Mouse (Mus musculus) layer of hippocampus, adult 2 months (tissue): ENCODE results near the gene Eddm3b. TPM values are rescaled to one million over a fixed set of nuclear protein-coding genes. Genes with fewer than 3 reads are reported as not detected.
A peak's percentile ranks its signal among the peaks of the same experiment; 100 is the strongest.

Source experiments
- DNase-seq, 2 experiments: peaks; one replicate each; pipeline ENCODE4 v3.0.0; 2022; ENCODE audit warnings: low spot score in 2 of 2
- H3K27ac ChIP-seq: fragments of 200-600 bp; 2 replicates; pipeline ENCODE4 v1.8.1; 2022
- H3K4me3 ChIP-seq: fragments of 200-600 bp; 2 replicates; pipeline ENCODE4 v1.8.1; 2022; ENCODE audit warnings: mild to moderate bottlenecking
- CTCF ChIP-seq: fragments of 200-600 bp; conservative IDR thresholded peaks from 2 replicates; pipeline ENCODE4 v1.8.1; 2022; ENCODE audit warnings: antibody characterized with exemption, mild to moderate bottlenecking, moderate library complexity
- total RNA-seq, 2 experiments: library from RNA; stranded (reverse); gene quantifications; 2 replicates each; pipeline ENCODE4 v1.2.3; 2021

Gene Eddm3b
- total RNA-seq, 2 experiments from 2014 or later: not detected

DNA sequence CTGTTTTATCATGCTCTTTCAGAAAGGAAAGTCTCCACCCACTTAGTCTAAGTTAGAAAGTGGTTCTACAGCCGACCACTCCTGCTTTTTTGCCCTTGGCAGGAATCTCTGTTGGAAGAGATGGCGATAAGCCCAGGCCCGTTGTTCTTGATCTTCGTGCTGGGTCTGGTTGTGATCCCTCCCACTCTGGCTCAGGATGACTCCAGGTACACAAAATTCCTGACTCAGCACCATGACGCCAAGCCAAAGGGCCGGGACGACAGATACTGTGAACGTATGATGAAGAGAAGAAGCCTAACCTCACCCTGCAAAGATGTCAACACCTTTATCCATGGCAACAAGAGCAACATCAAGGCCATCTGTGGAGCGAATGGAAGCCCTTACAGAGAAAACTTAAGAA is 12.9 kb upstream of the Eddm3b start:
- Histone ChIP-seq H3K27ac (no peak overlapping the region), H3K4me3 (no peak overlapping the region)
- TF ChIP-seq CTCF: no peak
- no peak for DNase-seq

DNA sequence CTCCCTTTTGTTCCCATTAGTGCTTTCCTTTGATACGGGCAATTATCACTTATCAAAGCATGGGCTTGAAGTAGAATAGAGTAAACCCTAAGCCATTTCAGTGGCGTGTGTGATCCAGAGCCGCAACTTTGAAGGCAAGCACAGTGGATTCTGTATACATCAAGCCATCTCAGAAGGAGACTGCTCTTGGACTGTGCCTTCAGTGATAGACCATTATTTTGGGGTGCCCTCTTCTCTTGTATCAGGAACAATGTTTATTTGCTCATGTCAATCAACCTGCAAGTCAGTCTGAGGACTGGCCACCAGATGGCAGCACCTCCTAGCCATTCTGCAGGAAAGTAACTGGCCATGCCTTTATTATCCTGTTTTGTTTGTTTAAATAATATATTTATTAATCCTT is 11.0 kb upstream of the Eddm3b start:
- Histone ChIP-seq H3K4me3 (no peak overlapping the region), H3K27ac (no peak overlapping the region)
- TF ChIP-seq CTCF: peak; percentile 98
- DNase-seq: peak; percentile 70 to 84

DNA sequence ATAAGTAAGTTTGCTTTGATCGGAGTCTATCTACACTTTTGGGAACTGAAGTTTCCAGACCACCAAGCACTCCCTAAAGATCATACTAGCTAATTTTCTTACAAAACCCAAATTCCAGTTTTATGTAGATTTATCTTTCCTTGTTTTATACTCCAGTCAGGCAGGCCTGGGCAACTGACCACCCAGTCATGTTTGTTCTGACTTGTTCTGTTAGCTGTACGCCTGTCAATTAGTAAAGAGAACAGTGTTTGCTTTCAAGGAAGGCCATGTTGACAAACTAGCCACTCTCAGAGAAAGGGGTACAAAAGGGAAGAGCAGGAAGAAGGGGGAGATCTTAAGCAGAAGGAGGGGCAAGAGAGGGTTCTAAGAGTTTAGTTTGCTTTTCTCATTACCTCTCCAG is 9.9 kb upstream of the Eddm3b start:
- DNase-seq: no peak
- H3K27ac ChIP-seq: no peak overlapping the region
- H3K4me3 ChIP-seq: no peak overlapping the region
- TF ChIP-seq CTCF: no peak

DNA sequence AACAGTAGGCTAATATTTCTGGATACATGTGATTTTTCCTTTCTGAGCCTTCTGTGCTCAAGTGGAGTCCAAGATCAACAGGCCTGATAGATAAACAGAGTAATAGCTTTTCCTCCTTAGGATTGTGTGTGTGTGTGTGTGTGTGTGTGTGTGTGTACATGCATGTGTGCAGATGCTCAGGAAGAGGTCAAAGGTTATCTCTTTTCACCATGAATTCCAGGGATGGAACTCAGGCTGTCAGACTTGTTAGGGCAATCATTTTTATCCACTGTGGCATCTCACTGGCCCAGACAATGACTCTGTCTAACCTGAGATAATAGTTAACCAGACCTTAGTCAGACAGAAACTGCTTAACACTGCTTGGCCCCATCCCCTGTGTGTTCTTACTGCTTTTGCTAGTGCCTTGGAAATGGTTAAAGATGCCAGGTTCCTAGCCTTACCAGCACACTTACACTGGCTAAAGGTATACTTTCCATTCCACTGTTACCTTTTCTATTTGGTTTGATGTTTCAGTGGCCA is 7.7 kb upstream of the Eddm3b start:
- Histone ChIP-seq H3K4me3 (no peak overlapping the region), H3K27ac (no peak overlapping the region)
- DNase-seq: no peak
- no peak for TF ChIP-seq CTCF

DNA sequence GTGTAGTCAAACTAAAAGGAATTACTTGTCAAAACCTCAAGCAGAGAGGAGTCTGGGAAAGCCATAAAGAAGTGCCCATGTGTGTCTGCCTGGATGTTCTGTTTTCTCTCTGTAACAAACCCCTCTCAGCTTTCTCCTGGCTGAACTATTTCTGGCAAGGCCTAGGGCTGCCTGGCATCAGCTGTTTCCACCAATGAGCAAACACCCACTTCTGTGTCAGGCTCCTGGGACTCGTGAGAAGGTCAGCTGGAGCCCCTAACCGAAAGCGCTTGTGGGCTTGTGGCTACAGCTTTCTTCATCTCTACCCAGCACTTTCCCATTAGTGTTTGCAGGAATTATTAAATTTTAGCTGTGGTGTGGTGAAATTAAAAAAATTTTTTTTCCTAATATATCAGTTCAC is 2.3 kb upstream of the Eddm3b start:
- no peak for TF ChIP-seq CTCF
- no peak overlapping the region for H3K4me3 ChIP-seq
- DNase-seq: no peak
- H3K27ac ChIP-seq: no peak overlapping the region

DNA sequence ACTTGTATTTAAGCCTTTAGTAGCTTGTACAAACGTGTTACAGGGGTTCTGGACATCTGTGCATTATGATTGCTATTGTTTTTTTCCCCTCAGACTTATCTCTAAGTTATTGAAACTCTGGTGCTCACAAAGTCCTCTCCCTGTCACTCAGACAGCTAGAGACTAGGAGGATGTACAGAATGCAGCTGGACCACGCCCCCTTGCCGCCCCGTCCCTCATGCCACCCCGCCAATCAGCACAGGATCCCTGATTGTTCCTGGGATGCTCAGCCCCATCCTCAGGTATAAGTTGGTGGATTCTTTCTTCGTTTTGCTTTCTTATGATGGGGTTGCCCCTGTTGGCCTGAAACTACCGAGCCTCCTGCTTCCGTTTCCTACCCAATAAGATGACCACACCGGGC is 750 bp upstream of the Eddm3b start:
- no peak overlapping the region for H3K27ac ChIP-seq
- TF ChIP-seq CTCF: no peak

DNA sequence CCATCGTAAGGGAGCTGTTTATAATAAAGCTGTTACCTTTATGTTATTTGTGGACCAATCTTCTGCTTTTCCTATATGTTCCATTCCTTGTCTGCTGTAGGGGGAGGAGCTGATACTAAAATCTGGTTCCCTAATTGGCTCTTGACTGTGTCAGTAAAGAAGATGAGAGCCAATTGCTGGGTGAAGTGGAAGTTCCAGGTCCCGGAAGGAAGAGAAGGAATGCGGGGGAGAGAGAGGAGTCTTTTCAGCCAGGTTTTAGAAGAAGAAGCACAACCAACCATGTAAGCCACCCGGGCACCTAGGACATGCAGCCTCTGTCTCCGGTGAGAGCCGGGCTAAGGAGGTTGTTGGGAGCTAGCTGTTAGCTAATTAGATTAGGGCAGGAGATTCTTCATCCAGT is 11.5 kb downstream of the Eddm3b start:
- Histone ChIP-seq H3K4me3 (no peak overlapping the region), H3K27ac (no peak overlapping the region)
- DNase-seq: no peak
- TF ChIP-seq CTCF: no peak

More for the DNA sequence above, 750 bp upstream of the Eddm3b start:
- no peak for DNase-seq
- H3K4me3 ChIP-seq: no peak overlapping the region

DNA sequence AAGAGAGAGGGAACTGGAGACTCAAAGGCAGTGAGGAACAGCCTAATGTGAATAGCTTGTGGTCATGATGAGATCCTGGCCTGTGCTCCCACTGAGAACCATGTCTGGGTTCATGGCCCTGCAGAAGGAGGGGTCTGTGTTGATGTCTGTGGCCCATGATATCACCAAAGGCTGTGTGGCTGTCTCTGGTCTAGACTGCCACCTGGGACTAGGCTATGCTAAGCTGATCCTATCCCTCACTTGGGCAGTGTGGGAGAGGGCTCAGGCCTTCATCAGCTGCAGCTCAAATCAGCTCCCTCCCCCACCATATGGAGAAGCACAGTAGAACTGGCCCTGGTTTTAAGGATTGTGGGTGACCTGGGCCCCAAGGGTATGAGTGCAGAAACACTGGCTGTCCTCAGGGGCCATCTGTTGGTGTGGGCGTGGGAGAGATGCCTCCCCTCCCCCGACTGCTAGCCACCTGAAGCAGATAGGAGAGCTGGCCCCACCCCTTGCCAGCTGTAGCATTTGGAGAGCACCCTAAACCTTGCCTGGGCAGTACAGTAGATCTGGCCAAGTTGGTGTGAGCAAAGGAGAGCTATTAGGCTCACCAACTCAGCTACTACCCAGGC is 13.5 kb downstream of the Eddm3b start:
- Histone ChIP-seq H3K27ac (no peak overlapping the region), H3K4me3 (no peak overlapping the region)
- no peak for TF ChIP-seq CTCF
- DNase-seq: no peak

DNA sequence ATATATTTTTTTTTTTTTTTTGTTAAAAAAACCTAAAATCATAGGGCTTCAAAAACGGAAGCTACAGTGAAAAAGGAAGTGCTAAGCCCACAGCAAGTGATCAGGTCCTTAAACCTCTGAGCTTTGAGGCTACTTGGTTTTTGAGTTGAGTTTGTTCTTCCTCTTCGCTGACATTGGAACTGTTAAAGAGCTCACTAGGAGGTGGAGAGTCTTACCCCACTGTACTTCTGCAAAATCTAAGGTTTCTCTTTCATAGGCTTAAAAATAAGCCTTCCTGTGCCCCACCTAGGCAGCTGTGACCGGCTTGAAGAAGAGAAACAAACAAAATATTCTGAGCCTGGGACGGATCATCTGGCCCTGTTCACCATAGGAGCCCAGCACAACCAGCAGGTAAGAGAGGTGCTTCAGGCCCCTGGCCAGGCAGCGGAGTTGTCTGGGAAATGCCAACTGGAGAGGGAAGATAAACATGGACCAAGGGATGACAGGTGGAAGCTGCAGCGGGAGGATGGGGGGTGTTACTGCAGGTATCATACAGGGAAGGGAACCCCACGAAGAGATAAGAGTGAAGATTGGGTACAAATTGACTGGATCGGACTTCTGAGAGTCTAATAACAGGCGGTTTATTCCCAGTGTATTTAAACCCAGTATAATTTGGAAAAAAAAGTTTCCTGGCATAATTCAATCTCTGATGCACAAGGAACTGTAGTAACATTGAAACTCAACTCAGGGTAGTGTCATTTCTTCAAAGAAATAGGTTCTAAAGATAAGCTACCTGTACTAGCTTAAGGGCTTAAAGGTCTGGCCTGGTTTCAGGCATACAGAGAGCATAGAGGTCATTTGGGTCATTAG is 14.8 kb downstream of the Eddm3b start:
- DNase-seq: no peak
- no peak overlapping the region for H3K4me3 ChIP-seq
- no peak for TF ChIP-seq CTCF
- H3K27ac ChIP-seq: no peak overlapping the region

DNA sequence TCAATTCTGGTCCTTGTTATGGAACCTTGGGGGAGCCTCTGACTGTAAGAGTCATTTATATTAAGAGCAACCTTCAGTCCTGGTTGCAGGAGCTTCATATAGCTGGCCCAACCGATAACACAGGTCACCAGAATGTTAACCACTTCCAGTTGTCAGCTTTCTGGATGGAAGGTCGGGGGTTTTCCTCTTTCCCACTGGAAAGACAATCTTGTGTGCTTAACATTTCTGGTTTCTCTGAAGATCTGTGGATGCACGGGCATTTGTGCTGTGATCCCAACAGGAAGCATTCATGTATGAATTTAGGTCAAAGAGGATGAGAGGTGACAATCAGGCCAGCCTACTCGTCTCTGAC is 15.4 kb downstream of the Eddm3b start:
- DNase-seq: no peak
- H3K27ac ChIP-seq: no peak overlapping the region
- no peak overlapping the region for H3K4me3 ChIP-seq
- no peak for TF ChIP-seq CTCF

DNA sequence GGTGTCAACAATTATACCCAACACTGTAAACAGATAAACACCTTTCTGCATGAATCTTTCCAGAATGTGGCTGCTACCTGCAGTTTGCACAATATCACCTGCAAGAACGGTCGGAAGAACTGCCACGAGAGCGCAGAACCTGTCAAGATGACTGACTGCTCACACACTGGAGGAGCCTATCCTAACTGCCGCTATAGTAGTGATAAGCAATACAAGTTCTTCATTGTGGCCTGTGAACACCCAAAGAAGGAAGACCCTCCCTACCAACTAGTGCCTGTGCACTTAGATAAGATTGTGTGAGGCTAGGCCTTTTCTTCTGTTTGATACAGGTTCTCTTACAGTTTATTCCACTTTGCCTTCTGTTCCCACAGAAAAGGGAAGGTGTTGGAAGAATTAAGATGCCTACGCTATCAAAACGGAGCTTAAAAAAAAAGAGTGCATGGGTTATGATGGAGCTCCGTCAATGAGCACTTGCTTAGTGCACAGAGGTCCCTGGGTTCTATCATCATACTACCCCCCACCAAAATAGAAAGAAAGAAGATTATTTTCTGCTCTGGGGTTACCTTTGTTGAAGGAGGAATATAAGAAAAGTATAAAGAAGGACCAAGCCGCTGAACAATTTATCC is 16.2 kb downstream of the Eddm3b start:
- TF ChIP-seq CTCF: no peak
- no peak overlapping the region for H3K4me3 ChIP-seq
- no peak for DNase-seq
- H3K27ac ChIP-seq: no peak overlapping the region

DNA sequence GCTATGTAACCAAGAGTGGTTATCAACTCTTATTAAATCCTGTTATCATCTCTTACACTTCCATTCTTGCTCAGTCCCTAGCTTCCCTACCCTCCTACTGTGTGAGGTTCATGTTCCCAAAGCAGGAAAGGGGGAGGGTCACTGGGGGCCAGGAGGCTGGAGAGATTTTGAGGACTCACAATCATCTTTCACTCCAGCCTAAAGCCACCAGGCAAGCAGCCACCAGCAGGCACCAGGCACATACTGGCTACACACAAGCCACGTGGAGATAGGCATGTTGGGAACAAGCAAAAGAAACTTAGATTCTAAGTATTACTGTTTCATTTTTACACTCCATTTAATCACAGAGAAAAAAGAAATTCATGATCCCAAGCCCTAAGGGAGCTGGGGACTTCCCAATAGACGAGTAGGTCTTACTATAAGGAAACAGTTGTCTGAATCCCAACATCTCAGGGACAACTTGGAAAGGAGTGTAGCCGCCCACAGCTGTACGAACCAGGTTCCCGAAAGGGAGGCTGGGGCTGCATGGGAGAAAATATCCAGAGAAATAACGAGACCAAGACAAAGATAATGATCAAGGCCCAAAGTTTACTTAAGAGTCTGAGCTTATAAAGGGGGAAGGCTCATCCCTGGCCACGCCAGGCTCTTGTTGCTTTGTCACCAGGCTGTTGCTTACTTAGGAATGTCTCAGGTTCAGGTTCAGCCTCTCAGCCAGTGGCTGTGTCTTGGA is 17.0 kb downstream of the Eddm3b start:
- Histone ChIP-seq H3K4me3 (no peak overlapping the region), H3K27ac (no peak overlapping the region)
- no peak for TF ChIP-seq CTCF
- no peak for DNase-seq

DNA sequence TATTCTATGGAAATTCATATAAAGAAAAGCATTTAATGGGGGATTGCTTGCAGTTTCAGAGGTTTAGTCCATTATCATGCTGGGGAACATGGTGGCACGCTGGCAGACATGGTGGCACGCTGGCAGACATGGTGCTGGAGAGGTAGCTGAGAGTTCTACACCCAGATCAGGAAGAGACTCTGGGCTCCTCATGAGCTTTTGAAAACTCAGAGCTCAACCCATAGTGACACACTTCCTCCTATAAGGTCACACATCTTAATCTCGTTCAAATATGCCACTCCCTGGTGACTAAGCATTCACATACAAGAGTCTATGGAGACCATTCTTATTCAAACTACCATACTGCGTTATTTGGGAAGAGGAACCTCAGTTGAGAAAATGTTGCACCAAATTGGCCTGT is 18.1 kb downstream of the Eddm3b start:
- no peak for DNase-seq
- no peak for TF ChIP-seq CTCF
- H3K27ac ChIP-seq: no peak overlapping the region
- H3K4me3 ChIP-seq: no peak overlapping the region
